Mouse (Mus musculus) frontal cortex, postnatal 14 days (tissue): Measurements from ENCODE around the gene Nans.

Source experiments
- DNase-seq, 2 experiments: peaks; one replicate each; pipeline ENCODE4 v3.0.0; 2022; ENCODE audit warnings: low spot score in 2 of 2

Nans gene

GRCm38 (mm10) chr4:46489028-46489925, at the start of gene Nans:
Nans (plus strand) TSS chr4:46489248.
- DNase-seq = peak; percentile 85 to 91

GRCm38 (mm10) chr4:46442501-46442900, 46.5 kb upstream of the Nans start:
- DNase-seq = no peak

- DNase-seq = no peak
These were observed 43.7 kb upstream of the Nans start for GRCm38 (mm10) chr4:46445237-46445945.

- no peak for DNase-seq
These were observed 41.6 kb upstream of the Nans start for GRCm38 (mm10) chr4:46447461-46447860.

- no peak for DNase-seq
These were observed 40.2 kb upstream of the Nans start for GRCm38 (mm10) chr4:46448886-46449285.

- DNase-seq = no peak
These were observed 39.0 kb upstream of the Nans start for GRCm38 (mm10) chr4:46450020-46450518.

- peak; percentile 81 to 88 for DNase-seq
These were observed 38.4 kb upstream of the Nans start, which contains the start of gene Anp32b for GRCm38 (mm10) chr4:46450519-46451131. Anp32b (plus strand) TSS chr4:46450902.

GRCm38 (mm10) chr4:46451240-46451757, 37.7 kb upstream of the Nans start:
- DNase-seq = peak; percentile 57 to 60

- DNase-seq = peak; percentile 41 to 52
These were observed 37.1 kb upstream of the Nans start for GRCm38 (mm10) chr4:46451758-46452480.

- peak; percentile 37 to 46 for DNase-seq
These were observed 36.6 kb upstream of the Nans start for GRCm38 (mm10) chr4:46452481-46452850.

GRCm38 (mm10) chr4:46452855-46453719, 36.0 kb upstream of the Nans start:
- DNase-seq = no peak

GRCm38 (mm10) chr4:46454097-46454864, 34.8 kb upstream of the Nans start:
- no peak for DNase-seq

- DNase-seq = no peak
These were observed 32.3 kb upstream of the Nans start for GRCm38 (mm10) chr4:46456762-46457161.

- DNase-seq = no peak
These were observed 31.9 kb upstream of the Nans start for GRCm38 (mm10) chr4:46457186-46457585.

GRCm38 (mm10) chr4:46458411-46458810, 30.6 kb upstream of the Nans start:
- DNase-seq = no peak

- DNase-seq = no peak
These were observed 25.8 kb upstream of the Nans start for GRCm38 (mm10) chr4:46463130-46463830.

- no peak for DNase-seq
These were observed 23.3 kb upstream of the Nans start for GRCm38 (mm10) chr4:46465740-46466139.

- no peak for DNase-seq
These were observed 13.9 kb upstream of the Nans start for GRCm38 (mm10) chr4:46475101-46475500.

- no peak for DNase-seq
These were observed 10.0 kb upstream of the Nans start for GRCm38 (mm10) chr4:46479081-46479480.
